Mouse (Mus musculus) telencephalon, adult 2 months (tissue): ENCODE measurements at regions not wholly inside any gene's neighbourhood (a gene's known extent, or its start where the extent isn't known, plus 50 kb on each side); places are given as distances from the start of the nearest gene placed in this dataset.

Source experiments
- DNase-seq: peaks from one replicate; pipeline ENCODE4 v3.0.0-alpha.2; 2011; ENCODE audit warnings: low read depth, low spot score

GRCm38 (mm10) chr5:126565817-126566216, 675.8 kb upstream of the Tmem132c start:
- DNase-seq, result no peak

GRCm38 (mm10) chr5:126566226-126566625, 675.4 kb upstream of the Tmem132c start:
- DNase-seq, result no peak

GRCm38 (mm10) chr5:126573766-126574165, 667.8 kb upstream of the Tmem132c start:
- DNase-seq, result no peak

- DNase-seq, result no peak
These were observed 643.8 kb upstream of the Tmem132c start for GRCm38 (mm10) chr5:126597786-126598330.

- no peak for DNase-seq
These were observed 642.0 kb upstream of the Tmem132c start for GRCm38 (mm10) chr5:126599561-126599960.

- DNase-seq, result no peak
These were observed 634.9 kb upstream of the Tmem132c start for GRCm38 (mm10) chr5:126606756-126607155.

- no peak for DNase-seq
These were observed 629.0 kb upstream of the Tmem132c start for GRCm38 (mm10) chr5:126612571-126612970.

- no peak for DNase-seq
These were observed 619.1 kb upstream of the Tmem132c start for GRCm38 (mm10) chr5:126622551-126622950.

GRCm38 (mm10) chr5:126623205-126623604, 618.4 kb upstream of the Tmem132c start:
- DNase-seq, result no peak

GRCm38 (mm10) chr5:126629826-126630225, 611.8 kb upstream of the Tmem132c start:
- no peak for DNase-seq

- no peak for DNase-seq
These were observed 591.2 kb upstream of the Tmem132c start for GRCm38 (mm10) chr5:126650415-126650814.

GRCm38 (mm10) chr5:126651367-126651766, 590.2 kb upstream of the Tmem132c start:
- DNase-seq, result no peak

- no peak for DNase-seq
These were observed 579.0 kb upstream of the Tmem132c start for GRCm38 (mm10) chr5:126662648-126663047.

GRCm38 (mm10) chr5:126671156-126671555, 570.5 kb upstream of the Tmem132c start:
- DNase-seq, result no peak

- DNase-seq, result peak; percentile 46
These were observed 561.3 kb upstream of the Tmem132c start for GRCm38 (mm10) chr5:126680262-126680661.

GRCm38 (mm10) chr5:126699314-126699713, 542.3 kb upstream of the Tmem132c start:
- no peak for DNase-seq

- DNase-seq, result no peak
These were observed 537.9 kb upstream of the Tmem132c start for GRCm38 (mm10) chr5:126703516-126704282.

- no peak for DNase-seq
These were observed 535.7 kb upstream of the Tmem132c start for GRCm38 (mm10) chr5:126705871-126706270.

- no peak for DNase-seq
These were observed 534.9 kb upstream of the Tmem132c start for GRCm38 (mm10) chr5:126706701-126707100.

- peak; percentile 43 for DNase-seq
These were observed 526.9 kb upstream of the Tmem132c start for GRCm38 (mm10) chr5:126714672-126715071.

GRCm38 (mm10) chr5:126718421-126718820, 523.2 kb upstream of the Tmem132c start:
- DNase-seq, result no peak

- DNase-seq, result no peak
These were observed 520.3 kb upstream of the Tmem132c start for GRCm38 (mm10) chr5:126721300-126721699.
